Mouse (Mus musculus): ENCODE data around the gene B4galnt4. TPM values are rescaled to one million over a fixed set of nuclear protein-coding genes. Genes with fewer than 3 reads are reported as not detected.

Gene B4galnt4
- total RNA-seq, 1 experiment from 2014 or later: 4.1 TPM

- no peak for ATAC-seq (replicated peaks in 1 of 2; ENCODE audit: insufficient read depth in 1 of 2, low FRiP score in 2 of 2, low TSS enrichment in 1 of 2, low read depth in 1 of 2, poor library complexity in 2 of 2, severe bottlenecking in 2 of 2)
These were observed 33.7 kb downstream of the B4galnt4 start for GRCm38 (mm10) chr7:141094487-141095205.

GRCm38 (mm10) chr7:141096021-141096420 is 35.1 kb downstream of the B4galnt4 start:
- ATAC-seq (replicated peaks in 1 of 2; ENCODE audit: insufficient read depth in 1 of 2, low FRiP score in 2 of 2, low TSS enrichment in 1 of 2, low read depth in 1 of 2, poor library complexity in 2 of 2, severe bottlenecking in 2 of 2): no peak

- ATAC-seq (replicated peaks in 1 of 2; ENCODE audit: insufficient read depth in 1 of 2, low FRiP score in 2 of 2, low TSS enrichment in 1 of 2, low read depth in 1 of 2, poor library complexity in 2 of 2, severe bottlenecking in 2 of 2): peak; percentile 79 to 87
These were observed 35.7 kb downstream of the B4galnt4 start for GRCm38 (mm10) chr7:141096649-141097056.

- ATAC-seq (replicated peaks in 1 of 2; ENCODE audit: insufficient read depth in 1 of 2, low FRiP score in 2 of 2, low TSS enrichment in 1 of 2, low read depth in 1 of 2, poor library complexity in 2 of 2, severe bottlenecking in 2 of 2): no peak
These were observed 36.3 kb downstream of the B4galnt4 start for GRCm38 (mm10) chr7:141097177-141097576.

- ATAC-seq (replicated peaks in 1 of 2; ENCODE audit: insufficient read depth in 1 of 2, low FRiP score in 2 of 2, low TSS enrichment in 1 of 2, low read depth in 1 of 2, poor library complexity in 2 of 2, severe bottlenecking in 2 of 2): no peak
These were observed 39.2 kb downstream of the B4galnt4 start, which contains the start of gene Sigirr for GRCm38 (mm10) chr7:141099911-141100691. TSS of gene Sigirr (minus strand) at chr7:141100572.

GRCm38 (mm10) chr7:141103161-141103560 is 42.3 kb downstream of the B4galnt4 start:
- ATAC-seq (replicated peaks in 1 of 2; ENCODE audit: insufficient read depth in 1 of 2, low FRiP score in 2 of 2, low TSS enrichment in 1 of 2, low read depth in 1 of 2, poor library complexity in 2 of 2, severe bottlenecking in 2 of 2): no peak

- ATAC-seq (replicated peaks in 1 of 2; ENCODE audit: insufficient read depth in 1 of 2, low FRiP score in 2 of 2, low TSS enrichment in 1 of 2, low read depth in 1 of 2, poor library complexity in 2 of 2, severe bottlenecking in 2 of 2): no peak
These were observed 55.0 kb downstream of the B4galnt4 start for GRCm38 (mm10) chr7:141115874-141116273.

GRCm38 (mm10) chr7:141117636-141118035 is 56.7 kb downstream of the B4galnt4 start, which contains the start of gene Ano9:
TSS of gene Ano9 (minus strand) at chr7:141117806.
- no peak for ATAC-seq (replicated peaks in 1 of 2; ENCODE audit: insufficient read depth in 1 of 2, low FRiP score in 2 of 2, low TSS enrichment in 1 of 2, low read depth in 1 of 2, poor library complexity in 2 of 2, severe bottlenecking in 2 of 2)

- no peak for ATAC-seq (replicated peaks in 1 of 2; ENCODE audit: insufficient read depth in 1 of 2, low FRiP score in 2 of 2, low TSS enrichment in 1 of 2, low read depth in 1 of 2, poor library complexity in 2 of 2, severe bottlenecking in 2 of 2)
These were observed 58.6 kb downstream of the B4galnt4 start for GRCm38 (mm10) chr7:141119487-141119886.

- no peak for ATAC-seq (replicated peaks in 1 of 2; ENCODE audit: insufficient read depth in 1 of 2, low FRiP score in 2 of 2, low TSS enrichment in 1 of 2, low read depth in 1 of 2, poor library complexity in 2 of 2, severe bottlenecking in 2 of 2)
These were observed 59.7 kb downstream of the B4galnt4 start for GRCm38 (mm10) chr7:141120605-141121004.

- no peak for ATAC-seq (replicated peaks in 1 of 2; ENCODE audit: insufficient read depth in 1 of 2, low FRiP score in 2 of 2, low TSS enrichment in 1 of 2, low read depth in 1 of 2, poor library complexity in 2 of 2, severe bottlenecking in 2 of 2)
These were observed 60.2 kb downstream of the B4galnt4 start for GRCm38 (mm10) chr7:141121051-141121531.

Other genes with a start within 250 kb of the B4galnt4 start
- 2.4 and 3.4 TPM in 2 replicates for gene Zfp941, start 238.9 kb upstream of the B4galnt4 start, total RNA-seq (2017)
- gene Urah, start 226.1 kb upstream of the B4galnt4 start, total RNA-seq (2017): not detected in 2 replicates
- not detected in 2 replicates for gene Scgb1c1, start 215.6 kb upstream of the B4galnt4 start, total RNA-seq (2017)
- not detected in 2 replicates for gene Odf3, start 213.3 kb upstream of the B4galnt4 start, total RNA-seq (2017)
- gene Gm45785, start 204.8 kb upstream of the B4galnt4 start, total RNA-seq (2017): 1.8 and 4.6 TPM in 2 replicates
- 49.0 and 66.3 TPM in 2 replicates for gene Ric8a, start 204.1 kb upstream of the B4galnt4 start, total RNA-seq (2017)
- gene Bet1l, start 203.5 kb upstream of the B4galnt4 start, total RNA-seq (2017): 28.2 and 36.1 TPM in 2 replicates
- 131 and 147 TPM in 2 replicates for gene Psmd13, start 179.1 kb upstream of the B4galnt4 start, total RNA-seq (2017)
- gene Sirt3, start 178.8 kb upstream of the B4galnt4 start, total RNA-seq (2017): 50.7 and 71.5 TPM in 2 replicates
- not detected in 2 replicates for gene Cox8b, start 160.7 kb upstream of the B4galnt4 start, total RNA-seq (2017)
- gene Nlrp6, start 140.2 kb upstream of the B4galnt4 start, total RNA-seq (2017): 0.25 and 0.35 TPM in 2 replicates
- gene Pgghg, start 119.7 kb upstream of the B4galnt4 start, total RNA-seq (2017): 11.2 and 17.7 TPM in 2 replicates
- 1.0 TPM in 1 of 2 replicates, not detected in the other for gene Ifitm5, start 110.8 kb upstream of the B4galnt4 start, total RNA-seq (2017)
- not detected in 2 replicates for gene Gm45717, start 105.2 kb upstream of the B4galnt4 start, total RNA-seq (2017)
- gene Ifitm2, start 105.1 kb upstream of the B4galnt4 start, total RNA-seq (2017): 328 and 386 TPM in 2 replicates
- gene Ifitm1, start 93.9 kb upstream of the B4galnt4 start, total RNA-seq (2017): 250 and 359 TPM in 2 replicates
- gene Ifitm3, start 50.3 kb upstream of the B4galnt4 start, total RNA-seq (2017): 143 and 341 TPM in 2 replicates
- 68.4 and 203 TPM in 2 replicates for gene Ifitm6, start 43.2 kb upstream of the B4galnt4 start, total RNA-seq (2017)
- gene Gm17387, start 32.0 kb upstream of the B4galnt4 start, total RNA-seq (2017): not detected in 2 replicates
- gene Pkp3, start 17.1 kb downstream of the B4galnt4 start, total RNA-seq (2017): 1.2 and 2.3 TPM in 2 replicates
- gene Sigirr, start 39.5 kb downstream of the B4galnt4 start, total RNA-seq (2017): 22.0 and 32.5 TPM in 2 replicates
- gene Ano9, start 56.7 kb downstream of the B4galnt4 start, total RNA-seq (2017): not detected in 2 replicates
- 6.4 and 9.6 TPM in 2 replicates for gene Ptdss2, start 61.3 kb downstream of the B4galnt4 start, total RNA-seq (2017)
- gene Rnh1, start 111.8 kb downstream of the B4galnt4 start, total RNA-seq (2017): 34.4 and 61.9 TPM in 2 replicates
- 15.0 and 19.7 TPM in 2 replicates for gene Hras, start 132.9 kb downstream of the B4galnt4 start, total RNA-seq (2017)
- 0.60 and 0.75 TPM in 2 replicates for gene Lrrc56, start 133.1 kb downstream of the B4galnt4 start, total RNA-seq (2017)
- 1.6 TPM in 1 of 2 replicates, not detected in the other for gene Lmntd2, start 153.0 kb downstream of the B4galnt4 start, total RNA-seq (2017)
- 4.9 and 5.1 TPM in 2 replicates for gene Rassf7, start 154.8 kb downstream of the B4galnt4 start, total RNA-seq (2017)
- gene Phrf1, start 167.7 kb downstream of the B4galnt4 start, total RNA-seq (2017): 52.5 and 77.3 TPM in 2 replicates
- 15.4 and 26.7 TPM in 2 replicates for gene Irf7, start 205.4 kb downstream of the B4galnt4 start, total RNA-seq (2017)
- gene Cdhr5, start 215.7 kb downstream of the B4galnt4 start, total RNA-seq (2017): not detected in 2 replicates
- gene Sct, start 218.0 kb downstream of the B4galnt4 start, total RNA-seq (2017): not detected in 2 replicates
- not detected in 2 replicates for gene Drd4, start 230.9 kb downstream of the B4galnt4 start, total RNA-seq (2017)